Mouse (Mus musculus) bone marrow, adult 2 months (tissue): ENCODE data around the gene Dnaic1.

ENCODE experiments used
- CTCF ChIP-seq: fragments of 200-500 bp; IDR thresholded peaks from 2 replicates; pipeline ENCODE4 v1.5.1; 2011; ENCODE audit warnings: low read length, control low read depth; ENCODE audit not compliant: control insufficient read depth, insufficient read depth
- POLR2A ChIP-seq: fragments of 200-500 bp; IDR thresholded peaks from 2 replicates; pipeline ENCODE4 v1.6.1; 2011; ENCODE audit warnings: low read depth, mild to moderate bottlenecking, control low read depth, low read length, borderline replicate concordance; ENCODE audit not compliant: control insufficient read depth

GRCm38 (mm10) chr4:41636882-41637635 is 67.5 kb downstream of the Dnaic1 start:
- TF ChIP-seq CTCF = no peak
- TF ChIP-seq POLR2A = no peak
